Mouse (Mus musculus): ENCODE results near the gene Olfr112. TPM values are rescaled to one million over a fixed set of nuclear protein-coding genes. Genes with fewer than 3 reads are reported as not detected.

Gene Olfr112
- polyA plus RNA-seq (2012; rRNA removed), result not detected in 2 replicates

DNA sequence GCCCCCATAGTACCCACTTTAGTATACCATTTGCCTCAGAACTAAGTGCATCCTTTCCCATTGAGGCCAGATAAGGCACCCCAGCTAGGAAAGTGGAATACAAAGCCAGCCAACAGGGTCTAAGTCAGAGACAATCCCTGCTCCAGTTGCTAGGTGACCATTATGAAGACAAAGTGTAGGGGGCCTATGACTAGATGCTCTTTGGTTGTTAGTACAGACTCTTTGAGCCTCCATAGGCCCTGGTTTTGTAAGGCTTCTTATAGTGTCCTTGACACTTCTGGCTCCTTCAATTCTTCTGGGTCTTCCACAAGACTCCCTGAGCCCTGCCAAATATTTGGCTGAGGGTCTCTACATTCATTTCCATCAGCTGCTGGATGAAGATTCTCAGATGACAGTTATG is at the start of gene Olfr112:
Gene Olfr112 (minus strand): TSS at position 101 of the 400 bp plus-strand sequence.

DNA sequence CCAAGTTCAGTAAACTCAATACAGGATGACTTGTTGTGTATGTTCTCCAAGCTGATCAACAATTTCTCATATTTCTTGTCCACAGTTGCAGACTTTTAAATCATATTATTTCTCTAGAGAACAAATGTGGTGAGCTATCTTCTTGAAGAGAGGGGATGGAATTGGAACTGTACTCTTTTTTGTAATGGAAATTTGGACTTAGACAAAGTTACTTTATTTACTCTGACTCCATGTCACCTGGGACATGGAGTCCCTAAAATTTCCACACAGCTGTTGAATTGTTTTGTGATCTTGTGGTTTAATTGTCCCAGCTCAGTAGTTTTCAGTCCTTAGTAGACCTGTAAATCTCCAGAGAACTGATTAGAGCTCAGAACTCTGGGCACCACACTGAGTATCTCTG is 23.4 kb upstream of the Olfr112 start, which contains the start of gene Olfr114:
Gene Olfr114 (minus strand): TSS at position 101 of the 400 bp plus-strand sequence.

DNA sequence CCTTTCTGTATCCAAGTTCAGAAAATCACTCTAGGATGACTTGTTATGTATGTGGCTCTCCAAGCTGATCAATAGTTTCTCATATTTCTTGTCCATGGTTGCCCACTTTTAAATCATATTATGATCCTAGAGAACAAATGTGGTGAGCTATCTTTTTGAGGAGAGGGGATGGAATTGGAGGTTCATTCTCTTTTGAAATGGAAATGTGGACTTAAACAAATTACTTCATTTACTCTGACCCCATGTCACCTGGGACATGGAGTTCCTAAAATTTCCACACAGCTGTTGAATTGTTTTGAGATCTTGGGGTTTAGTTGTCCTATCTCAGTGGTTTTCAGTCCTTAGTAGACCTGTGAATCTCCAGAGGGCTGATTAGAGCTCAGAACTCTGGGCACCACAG is 8.3 kb upstream of the Olfr112 start, which contains the start of gene Olfr113:
Gene Olfr113 (minus strand): TSS at position 101 of the 400 bp plus-strand sequence.

Other genes with a start within 250 kb of the Olfr112 start
- gene Olfr103, start 229.8 kb downstream of the Olfr112 start, polyA plus RNA-seq (2012; rRNA removed), result not detected in 2 replicates
- gene Olfr104-ps, start 209.9 kb downstream of the Olfr112 start, polyA plus RNA-seq (2012; rRNA removed), result not detected in 2 replicates
- not detected in 2 replicates for gene Olfr105-ps, start 190.4 kb downstream of the Olfr112 start, polyA plus RNA-seq (2012; rRNA removed)
- not detected in 2 replicates for gene Olfr106-ps, start 179.1 kb downstream of the Olfr112 start, polyA plus RNA-seq (2012; rRNA removed)
- gene Olfr107, start 170.2 kb downstream of the Olfr112 start, polyA plus RNA-seq (2012; rRNA removed), result not detected in 2 replicates
- not detected in 2 replicates for gene Olfr108, start 124.0 kb downstream of the Olfr112 start, polyA plus RNA-seq (2012; rRNA removed)
- not detected in 2 replicates for gene Olfr109, start 110.5 kb downstream of the Olfr112 start, polyA plus RNA-seq (2012; rRNA removed)
- 0.14 and 0.19 TPM in 2 replicates for gene H2-M2, start 85.9 kb downstream of the Olfr112 start, polyA plus RNA-seq (2012; rRNA removed)
- gene Olfr110, start 77.0 kb downstream of the Olfr112 start, polyA plus RNA-seq (2012; rRNA removed), result not detected in 2 replicates
- not detected in 2 replicates for gene Olfr111, start 61.4 kb downstream of the Olfr112 start, polyA plus RNA-seq (2012; rRNA removed)
- not detected in 2 replicates for gene Olfr113, start 8.2 kb upstream of the Olfr112 start, polyA plus RNA-seq (2012; rRNA removed)
- not detected in 2 replicates for gene Olfr114, start 23.3 kb upstream of the Olfr112 start, polyA plus RNA-seq (2012; rRNA removed)
- gene Olfr115, start 57.7 kb upstream of the Olfr112 start, polyA plus RNA-seq (2012; rRNA removed), result not detected in 2 replicates
- not detected in 2 replicates for gene Olfr116, start 57.7 kb upstream of the Olfr112 start, polyA plus RNA-seq (2012; rRNA removed)
- gene Olfr117, start 94.3 kb upstream of the Olfr112 start, polyA plus RNA-seq (2012; rRNA removed), result not detected in 2 replicates
- not detected in 2 replicates for gene Olfr118, start 97.5 kb upstream of the Olfr112 start, polyA plus RNA-seq (2012; rRNA removed)
- gene Olfr119, start 127.1 kb upstream of the Olfr112 start, polyA plus RNA-seq (2012; rRNA removed), result not detected in 2 replicates
- gene Olfr120, start 152.4 kb upstream of the Olfr112 start, polyA plus RNA-seq (2012; rRNA removed), result not detected in 2 replicates
- not detected in 2 replicates for gene Olfr121, start 179.4 kb upstream of the Olfr112 start, polyA plus RNA-seq (2012; rRNA removed)
- gene Olfr122, start 199.2 kb upstream of the Olfr112 start, polyA plus RNA-seq (2012; rRNA removed), result not detected in 2 replicates
- not detected in 2 replicates for gene Olfr123, start 224.1 kb upstream of the Olfr112 start, polyA plus RNA-seq (2012; rRNA removed)
- gene Olfr124, start 230.4 kb upstream of the Olfr112 start, polyA plus RNA-seq (2012; rRNA removed), result not detected in 2 replicates

Data from ovary, adult 2 months (tissue).